Mouse (Mus musculus) testis, postnatal 10 days (tissue): ENCODE results near the gene Rab3a.

ENCODE experiments used
- DNase-seq: peaks from one replicate; pipeline ENCODE4 v3.0.0; 2021; ENCODE audit warnings: low spot score

Rab3a gene

GRCm38 (mm10) chr8:70754043-70754870 is at the start of gene Rab3a:
Gene Rab3a (plus strand): TSS chr8:70754679.
- DNase-seq: peak; percentile 94

GRCm38 (mm10) chr8:70708281-70708680 is 46.2 kb upstream of the Rab3a start:
- DNase-seq: no peak

GRCm38 (mm10) chr8:70709794-70710193 is 44.7 kb upstream of the Rab3a start:
- DNase-seq: no peak

GRCm38 (mm10) chr8:70710296-70710695 is 44.2 kb upstream of the Rab3a start:
- peak; percentile 67 for DNase-seq

- no peak for DNase-seq
Measured at GRCm38 (mm10) chr8:70711041-70711440, 43.4 kb upstream of the Rab3a start.

- no peak for DNase-seq
Measured at GRCm38 (mm10) chr8:70713991-70714390, 40.5 kb upstream of the Rab3a start.

GRCm38 (mm10) chr8:70715086-70715485 is 39.4 kb upstream of the Rab3a start:
- no peak for DNase-seq

- peak; percentile 41 for DNase-seq
Measured at GRCm38 (mm10) chr8:70716521-70717400, 37.7 kb upstream of the Rab3a start.

GRCm38 (mm10) chr8:70718297-70718696 is 36.2 kb upstream of the Rab3a start, which contains the start of gene Gm3336:
Gene Gm3336 (plus strand): TSS chr8:70718543.
- peak; percentile 76 for DNase-seq

GRCm38 (mm10) chr8:70719796-70720270 is 34.6 kb upstream of the Rab3a start:
- peak; percentile 43 for DNase-seq

GRCm38 (mm10) chr8:70720739-70721138 is 33.7 kb upstream of the Rab3a start:
- peak; percentile 90 for DNase-seq

- peak; percentile 45 for DNase-seq
Measured at GRCm38 (mm10) chr8:70721601-70722000, 32.9 kb upstream of the Rab3a start.

GRCm38 (mm10) chr8:70723486-70724210 is 30.8 kb upstream of the Rab3a start, which contains the start of gene Pde4c:
Gene Pde4c (plus strand): TSS chr8:70723720.
- peak; percentile 37 for DNase-seq

- no peak for DNase-seq
Measured at GRCm38 (mm10) chr8:70724216-70724615, 30.3 kb upstream of the Rab3a start.

GRCm38 (mm10) chr8:70725792-70726447 is 28.6 kb upstream of the Rab3a start:
- DNase-seq: peak; percentile 78

- peak; percentile 39 for DNase-seq
Measured at GRCm38 (mm10) chr8:70726721-70727120, 27.8 kb upstream of the Rab3a start.

- DNase-seq: peak; percentile 55
Measured at GRCm38 (mm10) chr8:70729808-70730475, 24.5 kb upstream of the Rab3a start.

- DNase-seq: no peak
Measured at GRCm38 (mm10) chr8:70730956-70731355, 23.5 kb upstream of the Rab3a start.

GRCm38 (mm10) chr8:70737705-70738104 is 16.8 kb upstream of the Rab3a start:
- no peak for DNase-seq

GRCm38 (mm10) chr8:70738211-70738610 is 16.3 kb upstream of the Rab3a start:
- no peak for DNase-seq

- DNase-seq: no peak
Measured at GRCm38 (mm10) chr8:70741661-70742060, 12.8 kb upstream of the Rab3a start.
